In the genomic region with DNA sequence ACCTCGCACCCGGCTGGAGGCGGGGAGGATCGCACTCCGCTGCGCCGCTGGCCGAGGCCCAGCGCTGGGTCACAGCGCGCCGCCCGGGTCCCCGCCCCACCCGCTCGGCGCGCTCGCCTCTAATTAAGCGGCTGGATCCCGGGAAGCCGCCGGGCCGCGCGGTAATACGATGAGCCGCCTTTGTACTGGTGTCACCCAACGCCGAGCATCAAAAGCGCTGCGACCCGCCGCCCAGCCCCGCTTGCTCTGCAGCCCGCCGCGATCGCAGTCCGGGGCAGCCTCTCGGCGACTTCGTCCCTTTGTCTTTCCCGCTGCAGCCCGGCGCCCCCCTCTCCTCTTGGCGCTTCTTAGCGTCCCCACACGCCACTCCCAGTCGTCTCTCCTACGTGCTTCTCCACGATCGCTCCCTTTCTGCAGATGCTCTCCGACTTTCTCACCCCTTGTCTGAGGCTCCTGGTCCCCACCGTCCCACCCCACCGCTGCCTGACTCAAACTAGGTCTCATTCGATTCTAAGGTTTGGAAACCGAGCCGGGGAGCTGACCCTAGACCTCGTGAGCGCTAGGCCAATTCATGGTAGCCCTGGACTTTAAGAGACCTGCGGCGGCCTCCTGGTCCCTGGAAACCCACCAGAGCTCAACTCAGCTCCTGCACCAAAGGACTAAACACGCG, we compare ENCODE assay signal across 9 mouse cellular contexts. TPM values are rescaled to one million over a fixed set of nuclear protein-coding genes. Genes with fewer than 3 reads are reported as not detected.
DNase-seq lines count a peak whose midpoint lies in the region; ATAC-seq lines count a peak whose summit lies in the region.
"Had no signal": no experiment of that assay in that cellular context is flagged by ENCODE, and none has a peak within 500 bp of the region (broad histone marks: within the 10 kb centered on the region; RNA-seq: fewer than 3 reads in every experiment).

No protein-coding gene starts in this region.

- 0 out of 2 replicates have a peak, but pooled peaks cover 3% of the 10 kb centered on the region for H3K4me1 ChIP-seq in kidney, embryonic 14.5 days (ENCODE audit: control insufficient read depth, insufficient read depth, low read length)
- peaks cover 58% of the 10 kb centered on the region for H3K4me1 ChIP-seq in embryonic facial prominence, embryonic 13.5 days
- H3K4me1 ChIP-seq in intestine, embryonic 14.5 days (replicated peaks; ENCODE audit: control insufficient read depth, insufficient read depth, low read length): no peaks in the 10 kb centered on the region

- peak overlapping the region; percentile 30; the same call in 1 of the 2 replicates for H3K4me2 ChIP-seq in kidney, embryonic 14.5 days (replicated peaks; ENCODE audit: low read depth, low read length)
- peak overlapping the region; percentile 62 for H3K4me2 ChIP-seq in embryonic facial prominence, embryonic 13.5 days
- peak overlapping the region; percentile 27 for H3K4me2 ChIP-seq in intestine, embryonic 14.5 days (ENCODE audit: low read length)

- H3K27me3 ChIP-seq in kidney, embryonic 14.5 days (ENCODE audit: control insufficient read depth, insufficient read depth, low read length): peaks cover 96% of the 10 kb centered on the region
- H3K27me3 ChIP-seq in embryonic facial prominence, embryonic 13.5 days: peaks cover 99% of the 10 kb centered on the region
- H3K27me3 ChIP-seq in intestine, embryonic 14.5 days (replicated peaks; ENCODE audit: control insufficient read depth, insufficient read depth, low read length): peaks cover 99% of the 10 kb centered on the region

- no peaks in the 10 kb centered on the region for H3K36me3 ChIP-seq in kidney, embryonic 14.5 days (ENCODE audit: control insufficient read depth, insufficient read depth, low read length)
- H3K36me3 ChIP-seq in embryonic facial prominence, embryonic 13.5 days: no peaks in the 10 kb centered on the region
- H3K36me3 ChIP-seq in intestine, embryonic 14.5 days (ENCODE audit: control insufficient read depth, insufficient read depth, low read length): no peaks in the 10 kb centered on the region

- no peaks in the 10 kb centered on the region for H3K9me3 ChIP-seq in kidney, embryonic 14.5 days (ENCODE audit: control insufficient read depth, low read length)
- no peaks in the 10 kb centered on the region for H3K9me3 ChIP-seq in embryonic facial prominence, embryonic 13.5 days
- H3K9me3 ChIP-seq in intestine, embryonic 14.5 days (ENCODE audit: control insufficient read depth, low read length): no peaks in the 10 kb centered on the region

- WGBS in kidney, embryonic 14.5 days: under 1% methylated on average over 65 of the region's 65 CpGs
- WGBS in embryonic facial prominence, embryonic 13.5 days: under 1% methylated on average over 65 of the region's 65 CpGs
- WGBS in intestine, embryonic 14.5 days: under 1% methylated on average over 57 of the region's 65 CpGs

- no peak overlapping the region for H3K9ac ChIP-seq in kidney, embryonic 14.5 days (ENCODE audit: low read depth, low read length)
- peak overlapping the region; percentile 73 for H3K9ac ChIP-seq in embryonic facial prominence, embryonic 13.5 days
- H3K9ac ChIP-seq in intestine, embryonic 14.5 days (ENCODE audit: low read length): no peak overlapping the region

- no peak overlapping the region for H3K27ac ChIP-seq in kidney, embryonic 14.5 days (ENCODE audit: low read depth, low read length)
- peak overlapping the region; percentile 77 for H3K27ac ChIP-seq in embryonic facial prominence, embryonic 13.5 days
- H3K27ac ChIP-seq in intestine, embryonic 14.5 days (ENCODE audit: low read depth): no peak overlapping the region

- peak; percentile 71; the same call in 1 of the 2 replicates for ATAC-seq in kidney, embryonic 14.5 days (ENCODE audit: low FRiP score, low TSS enrichment)
- 0 out of 2 replicates have a peak, but pooled peaks have one; percentile 45 for ATAC-seq in embryonic facial prominence, embryonic 13.5 days (ENCODE audit: insufficient number of reproducible peaks, insufficient read depth, low FRiP score, low TSS enrichment, low read depth)
- no peak for ATAC-seq in intestine, embryonic 14.5 days (replicated peaks; ENCODE audit: low FRiP score, low TSS enrichment, low read depth)
- no peak for ATAC-seq in frontal cortex, adult (ENCODE audit: low TSS enrichment)
- ATAC-seq in erythroblast, adult 5-6 weeks (replicated peaks; ENCODE audit: low FRiP score, poor library complexity, severe bottlenecking): no peak

- peak overlapping the region; percentile 22 for H3K4me3 ChIP-seq in kidney, embryonic 14.5 days (ENCODE audit: low read length)
- H3K4me3 ChIP-seq in embryonic facial prominence, embryonic 13.5 days: peak overlapping the region; percentile 41
- H3K4me3 ChIP-seq in intestine, embryonic 14.5 days (ENCODE audit: low read depth, low read length): peak overlapping the region; percentile 9; the same call in 1 of the 2 replicates

- no peak for DNase-seq in kidney, postnatal 25 days
- peak; percentile 70 for DNase-seq in intestine, embryonic 14.5 days (ENCODE audit: low spot score)
- DNase-seq in naive thymus-derived CD4-positive, alpha-beta T cell, adult 2 months (ENCODE audit: low read depth): peak; percentile 30
- DNase-seq in T-cell, adult 2 months (ENCODE audit: low spot score): no peak

RNA-seq across cellular contexts. Expression of gene Pax7, which starts 11.7 kb away (rescaled TPM):
- polyA plus RNA-seq in kidney, embryonic 14.5 days (2014; fragmentation: Nextera tagmentation; extraction: Ambion mirVana): not detected in 2 replicates
- polyA plus RNA-seq in embryonic facial prominence, embryonic 13.5 days (2015; fragmentation: Nextera tagmentation; extraction: Ambion mirVana): 2.5 and 3.5 TPM in 2 replicates
- not detected in 2 replicates for polyA plus RNA-seq in intestine, embryonic 14.5 days (2014; fragmentation: Nextera tagmentation; extraction: Ambion mirVana)
- total RNA-seq in erythroblast, adult 5-6 weeks (2015; ENCODE audit: low replicate concordance): not detected in 2 replicates
- 0.14 TPM in 1 of 2 replicates, not detected in the other for total RNA-seq in erythroblast, adult 5-6 weeks (2017; ENCODE audit: low replicate concordance)
- polyA plus RNA-seq: gonadal fat pad, adult 2 months had no signal

Comparison
In these comparisons a context has a peak if more than half of its experiments do, and no peak if none do; other contexts are left out.
1. ATAC-seq: peak in kidney, embryonic 14.5 days (single experiment) and embryonic facial prominence, embryonic 13.5 days (single experiment); none in intestine, embryonic 14.5 days (single experiment), frontal cortex, adult (single experiment) and erythroblast, adult 5-6 weeks (single experiment).
2. DNase-seq: peak in intestine, embryonic 14.5 days (single experiment) and naive thymus-derived CD4-positive, alpha-beta T cell, adult 2 months (single experiment); none in kidney, postnatal 25 days (0 of 2) and T-cell, adult 2 months (single experiment).
3. Peak in every context shown above with its lines, with median percentiles within 50 percentile points of each other: H3K4me2 ChIP-seq and H3K4me3 ChIP-seq.